Mouse (Mus musculus): ENCODE data around the gene Dctd.

- TF ChIP-seq CTCF (conservative IDR thresholded peaks at IDR 0.05; ENCODE audit: low read length): no peak
- TF ChIP-seq POU5F1 (IDR thresholded peaks at IDR 0.05; ENCODE audit: borderline replicate concordance, low read length): no peak
- TF ChIP-seq NANOG (IDR thresholded peaks at IDR 0.05; ENCODE audit: borderline replicate concordance, low read length): no peak
Observed at GRCm38 (mm10) chr8:48097131-48097794, 1.6 kb upstream of the Dctd start.
